Mouse (Mus musculus) megakaryocyte, embryonic 14.5 days (primary cell): ENCODE measurements around the gene Prkch.

Experiments
- FLI1 ChIP-seq: IDR thresholded peaks from 2 replicates; pipeline ENCODE4 v1.6.1; 2012; ENCODE audit warnings: low read length, inconsistent platforms, mixed read lengths
- GATA1 ChIP-seq: IDR thresholded peaks from 3 replicates; pipeline ENCODE4 v1.6.1; 2012; ENCODE audit warnings: mixed read lengths, low read length, inconsistent platforms, borderline replicate concordance

- TF ChIP-seq GATA1, result no peak
- no peak for TF ChIP-seq FLI1
Observed at GRCm38 (mm10) chr12:73793744-73794143, 209.1 kb downstream of the Prkch start.
